Mouse (Mus musculus): Measurements from ENCODE around the gene Sufu.

The Sufu gene

DNA sequence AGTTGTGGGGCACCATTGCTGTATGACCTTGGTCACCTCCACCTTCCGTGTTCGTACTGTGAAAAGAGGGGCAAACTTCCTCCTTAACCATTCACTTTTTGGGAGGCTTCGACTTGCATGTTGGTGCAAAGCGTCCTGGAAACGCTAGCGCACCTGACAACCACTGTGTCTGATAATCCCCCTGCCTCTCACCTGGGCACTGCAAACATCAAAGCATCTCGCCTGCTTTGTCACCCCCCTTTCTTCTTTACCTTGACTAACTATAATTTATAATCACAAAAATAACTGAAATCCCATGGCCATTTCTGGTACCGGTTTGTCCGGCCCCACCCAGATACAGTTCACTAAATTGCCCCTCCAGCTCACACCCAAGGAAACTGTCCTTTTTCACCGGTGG lies 2.0 kb upstream of the Sufu start:
- no peak for DNase-seq (ENCODE audit: low spot score)

DNA sequence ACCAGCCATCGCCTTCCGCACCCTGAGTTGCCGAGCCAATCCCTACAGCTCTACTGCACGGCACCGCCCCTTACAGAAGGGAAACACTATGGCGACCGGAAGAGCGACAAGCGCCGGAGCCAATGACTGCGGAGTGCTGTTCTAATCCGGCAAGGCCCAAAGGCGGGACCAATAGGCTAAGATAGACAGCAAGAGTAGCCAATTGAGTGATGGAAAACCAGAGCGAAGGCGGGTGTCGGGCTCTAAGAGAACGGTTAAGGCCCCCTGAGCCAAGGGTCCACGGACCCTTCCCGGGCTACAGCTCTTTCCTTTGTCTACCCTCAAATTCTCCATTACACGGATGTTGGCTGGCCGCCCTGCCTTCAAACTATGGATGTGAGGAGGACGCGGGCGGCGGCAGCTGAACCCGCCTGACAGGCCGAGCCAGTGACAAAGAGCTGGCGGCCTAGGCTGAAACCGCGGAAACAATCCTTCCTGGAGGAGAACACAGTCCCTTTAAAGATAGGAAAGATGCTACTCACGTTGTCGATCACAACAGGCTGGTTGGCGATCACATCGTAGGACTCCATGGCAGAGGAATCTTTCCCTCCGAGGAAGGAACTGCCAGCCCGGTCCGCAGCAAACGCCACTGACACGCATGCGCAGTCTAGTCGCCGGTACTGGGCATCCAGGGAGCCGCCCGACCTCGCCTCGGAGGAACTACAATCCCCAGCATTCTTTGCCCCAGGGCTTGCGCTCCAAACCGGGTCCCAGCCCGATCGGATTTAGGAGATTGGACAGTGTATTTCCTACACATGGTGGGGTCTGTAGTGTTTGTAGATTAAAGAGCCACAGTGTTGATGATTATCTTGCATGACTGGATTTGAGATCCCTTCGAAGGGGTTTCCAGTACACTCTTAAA lies 1.3 kb upstream of the Sufu start, which contains the start of gene Actr1a:
Actr1a (minus strand) TSS at position 640 of the 901 bp plus-strand sequence.
- peak; percentile 97 for DNase-seq (ENCODE audit: low spot score)

DNA sequence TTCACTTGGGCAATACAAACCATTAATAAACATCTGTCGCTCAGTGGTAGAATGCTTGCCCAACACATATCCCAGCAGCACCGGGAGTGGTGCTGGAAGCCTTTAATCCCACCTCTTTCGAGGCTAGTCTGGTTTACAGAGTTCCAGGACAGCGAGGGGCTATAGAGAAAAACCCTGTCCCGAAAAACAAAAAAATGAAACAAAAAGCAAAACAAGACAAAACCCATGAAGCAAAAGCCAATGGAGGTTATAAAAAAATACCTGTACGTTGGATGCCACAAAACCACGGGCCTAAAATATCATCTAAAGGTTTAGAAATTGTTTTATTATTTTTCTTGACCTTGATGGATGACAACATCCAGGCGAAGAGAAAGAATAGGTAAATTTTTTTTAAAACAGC lies 587 bp upstream of the Sufu start:
- no peak for DNase-seq (ENCODE audit: low spot score)

DNA sequence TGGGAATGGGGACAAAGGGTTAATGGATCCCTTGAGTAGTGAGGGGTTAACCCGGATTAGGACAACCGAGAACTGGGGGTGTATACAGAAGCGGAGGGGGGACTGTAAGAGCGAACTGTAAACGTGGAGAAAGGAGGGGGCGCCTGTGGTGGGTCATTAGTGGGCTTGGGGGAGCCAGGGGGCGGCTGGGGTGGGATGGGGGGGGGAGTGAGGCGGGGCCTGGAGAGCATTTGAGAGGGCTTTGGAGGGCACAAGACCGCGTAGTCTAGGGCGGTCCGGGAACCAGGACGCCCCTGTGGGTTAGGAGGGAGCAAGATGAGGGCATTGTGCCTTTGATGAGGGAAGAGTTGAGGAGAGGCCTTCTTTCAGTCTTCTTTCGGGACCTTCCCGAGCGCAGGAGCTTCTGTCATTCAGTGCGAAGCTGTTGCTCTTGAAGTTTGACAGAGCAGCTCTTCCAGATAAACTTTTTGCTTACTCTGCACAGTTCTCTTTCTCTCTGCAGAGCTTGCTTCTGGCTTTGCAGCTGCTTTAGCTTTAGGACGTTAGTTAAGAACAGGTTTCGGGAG lies 823 bp downstream of the Sufu start:
- no peak for DNase-seq (ENCODE audit: low spot score)

DNA sequence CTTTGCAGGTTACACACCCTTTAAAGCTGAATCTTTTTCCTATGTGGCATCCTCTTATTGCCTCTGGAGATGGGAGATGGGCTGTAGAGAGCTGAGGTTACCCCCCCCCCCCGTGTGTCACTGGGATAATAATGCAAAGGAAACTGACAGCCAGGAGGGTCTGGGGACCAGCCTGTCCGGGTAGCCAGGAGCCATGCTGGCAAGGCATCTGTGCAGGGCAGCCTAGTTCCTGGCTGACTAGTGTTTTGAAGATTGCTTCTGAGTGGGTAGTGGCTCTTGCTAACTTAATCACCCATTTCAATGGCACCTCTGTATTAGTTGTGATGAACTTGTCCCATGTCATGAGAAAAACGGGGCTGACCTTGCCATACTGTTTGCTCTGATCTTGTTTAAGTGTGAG lies 1.7 kb downstream of the Sufu start:
- no peak for DNase-seq (ENCODE audit: low spot score)

DNA sequence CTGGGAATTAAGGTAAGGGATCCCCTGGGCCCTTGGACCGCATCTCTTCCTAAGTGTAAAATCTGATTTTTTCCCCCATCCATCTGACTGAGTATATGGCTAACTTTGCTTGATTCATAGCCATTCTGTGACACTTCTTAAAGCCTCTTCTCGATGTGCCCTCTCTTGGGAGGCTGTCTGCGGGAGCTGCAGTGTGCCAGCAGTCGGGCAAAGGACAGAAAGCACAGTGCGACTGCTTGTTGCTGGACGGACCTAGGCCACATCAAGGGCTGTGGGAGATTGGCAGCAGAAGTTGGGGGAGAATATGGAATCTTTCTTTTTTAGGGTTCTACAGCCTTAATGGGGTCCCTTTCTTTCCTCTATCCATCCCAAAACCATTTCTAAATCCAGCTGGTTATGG lies 2.7 kb downstream of the Sufu start:
- no peak for DNase-seq (ENCODE audit: low spot score)

DNA sequence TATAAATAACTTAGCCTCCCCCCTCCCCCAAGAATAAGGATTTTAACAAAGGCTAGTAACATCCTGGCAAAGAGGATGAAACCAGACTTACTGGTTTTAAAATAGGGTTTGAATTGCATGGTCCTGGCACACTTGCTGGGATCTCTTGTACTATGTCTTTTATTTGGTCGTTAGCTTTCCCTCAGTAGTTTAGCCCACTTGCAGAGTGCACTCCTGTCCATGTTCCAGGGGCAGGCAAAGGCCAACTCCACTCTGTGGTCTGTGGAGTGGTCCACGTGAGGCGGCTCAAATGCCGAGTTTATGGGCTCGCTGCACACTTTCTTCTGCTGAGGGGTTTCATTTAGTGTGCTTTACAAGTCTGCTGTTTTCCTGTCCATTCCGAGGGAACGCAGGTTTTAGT lies 3.2 kb downstream of the Sufu start:
- no peak for DNase-seq (ENCODE audit: low spot score)

DNA sequence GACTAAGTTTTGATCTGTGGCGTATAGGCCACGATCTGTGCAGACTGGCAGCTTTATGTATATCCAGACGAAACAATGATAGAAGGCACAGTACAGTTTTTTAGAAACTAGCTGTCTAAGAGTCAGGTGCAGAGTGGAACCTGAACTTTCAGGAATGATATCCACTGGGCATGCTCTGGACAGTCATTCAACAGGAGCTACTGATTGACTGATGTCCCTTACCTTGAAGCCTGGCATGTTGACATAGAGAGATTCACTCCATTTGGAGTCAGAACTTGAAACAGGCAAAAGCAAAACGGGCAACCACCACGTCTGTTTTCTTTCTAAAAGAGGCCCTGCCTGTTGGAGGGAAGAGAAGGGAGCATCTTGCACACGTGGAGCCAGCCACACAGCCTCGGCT lies 3.9 kb downstream of the Sufu start:
- no peak for DNase-seq (ENCODE audit: low spot score)

DNA sequence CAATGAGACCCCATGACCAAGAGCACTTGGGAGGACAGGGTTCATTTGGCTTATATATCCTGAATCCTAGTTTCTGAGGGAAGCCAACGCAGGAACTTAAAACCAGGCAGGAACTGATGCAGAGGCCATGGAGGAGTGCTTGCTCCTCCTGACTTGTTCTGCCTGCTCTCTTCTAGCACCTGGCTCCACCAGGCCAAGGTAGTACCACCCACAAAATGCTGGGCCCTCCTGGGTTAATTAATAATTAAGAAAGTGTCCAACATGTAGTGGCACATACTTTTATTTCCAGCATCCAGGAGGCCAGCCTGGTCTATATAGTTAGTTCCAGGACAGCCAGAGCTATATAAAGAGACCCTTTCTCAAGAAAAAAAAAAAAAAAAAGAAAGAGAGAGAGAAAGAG lies 7.3 kb downstream of the Sufu start:
- no peak for DNase-seq (ENCODE audit: low spot score)

DNA sequence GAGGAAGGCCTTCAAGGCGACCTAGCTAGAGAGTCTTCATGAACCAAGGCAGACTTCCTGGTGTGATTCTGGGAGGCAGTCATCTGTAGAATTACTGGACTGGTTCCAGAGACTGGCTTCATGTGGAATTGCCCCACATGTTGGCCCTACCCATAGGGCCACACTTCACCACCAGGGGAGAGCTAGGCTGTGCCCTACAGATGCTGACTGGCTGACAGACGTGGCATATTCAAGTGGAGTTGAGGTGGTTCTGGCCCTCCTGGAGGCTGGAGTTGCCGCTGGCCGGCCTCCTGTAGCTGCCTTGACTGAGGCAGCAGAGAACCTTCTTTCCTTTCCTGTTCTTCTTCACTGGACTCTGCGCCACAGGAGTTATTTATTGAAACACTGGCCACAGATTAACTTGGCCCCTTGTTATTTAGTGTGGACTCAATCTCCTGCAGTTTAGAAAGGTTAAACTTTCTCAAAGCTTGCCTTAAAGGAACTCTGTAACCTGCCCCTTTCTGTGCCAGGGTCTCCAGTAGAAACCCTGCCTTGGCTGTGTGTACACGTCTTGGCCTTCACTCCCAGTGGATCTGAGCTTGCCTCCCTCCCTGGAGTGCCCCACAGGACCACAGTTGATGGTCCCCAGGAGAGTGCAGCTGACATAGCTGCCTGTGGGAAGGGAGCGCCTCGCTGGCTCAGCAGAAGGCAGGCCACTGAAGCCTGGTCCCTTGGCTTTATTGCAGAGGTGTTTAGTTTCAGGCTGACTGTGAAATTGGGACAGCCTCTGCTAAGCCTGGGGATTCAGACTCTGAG lies 10.1 kb downstream of the Sufu start:
- DNase-seq (ENCODE audit: low spot score) = no peak

DNA sequence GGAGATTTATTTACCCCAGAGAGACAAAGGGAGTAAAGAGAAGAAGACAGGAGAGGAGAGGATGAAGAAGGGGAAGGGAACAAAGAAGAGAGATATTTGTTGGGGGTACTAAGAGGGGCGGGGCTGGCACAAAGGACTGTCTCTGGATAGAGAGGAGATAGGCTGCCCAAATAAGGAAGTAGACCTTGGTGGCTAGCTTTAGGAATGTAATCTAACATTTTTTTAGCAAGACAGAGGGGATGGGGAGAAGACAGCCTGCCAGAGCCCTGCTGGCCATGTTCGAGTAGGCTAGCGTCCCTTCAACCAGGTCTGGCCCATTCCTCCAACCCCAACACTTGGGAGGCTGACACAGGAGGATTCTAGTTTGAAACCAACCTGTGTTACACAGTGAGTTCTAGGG lies 12.8 kb downstream of the Sufu start:
- DNase-seq (ENCODE audit: low spot score) = no peak

DNA sequence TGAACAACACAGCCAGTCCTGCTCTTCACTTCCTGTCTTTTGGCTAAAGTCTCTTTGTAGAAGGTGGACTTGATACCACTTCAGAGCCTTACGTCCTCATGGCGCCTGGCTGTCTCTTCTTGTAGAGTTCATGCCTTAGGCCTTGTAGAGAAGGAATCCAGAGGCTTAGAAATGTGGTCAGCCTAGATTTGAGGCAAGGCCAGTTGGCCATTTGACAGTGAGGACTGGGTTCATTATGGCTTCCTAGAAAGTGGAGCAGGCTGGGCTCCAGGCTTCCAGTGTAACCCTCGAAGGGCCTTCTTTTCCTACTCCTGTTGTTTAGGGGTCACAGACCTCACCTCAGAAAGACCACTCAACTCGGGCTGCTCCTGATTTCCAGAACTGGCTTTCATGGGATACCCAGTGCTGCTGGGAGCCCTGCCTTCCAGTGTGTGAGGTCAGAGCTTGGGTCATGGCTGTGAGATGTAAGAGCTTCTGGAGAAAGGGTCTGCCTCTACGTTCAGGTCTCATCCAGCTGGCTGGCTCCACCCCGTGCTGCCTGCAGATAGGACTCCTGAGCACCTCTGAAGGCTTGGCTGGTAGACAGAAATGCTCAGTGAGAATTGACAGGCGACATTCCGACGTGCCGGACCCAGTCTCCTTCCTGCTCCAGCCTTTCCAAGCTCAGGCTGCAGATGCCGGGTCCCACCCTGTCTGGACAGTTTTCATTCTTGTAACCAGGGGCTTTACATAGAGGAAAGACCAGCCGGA lies 15.5 kb downstream of the Sufu start:
- no peak for DNase-seq (ENCODE audit: low spot score)

DNA sequence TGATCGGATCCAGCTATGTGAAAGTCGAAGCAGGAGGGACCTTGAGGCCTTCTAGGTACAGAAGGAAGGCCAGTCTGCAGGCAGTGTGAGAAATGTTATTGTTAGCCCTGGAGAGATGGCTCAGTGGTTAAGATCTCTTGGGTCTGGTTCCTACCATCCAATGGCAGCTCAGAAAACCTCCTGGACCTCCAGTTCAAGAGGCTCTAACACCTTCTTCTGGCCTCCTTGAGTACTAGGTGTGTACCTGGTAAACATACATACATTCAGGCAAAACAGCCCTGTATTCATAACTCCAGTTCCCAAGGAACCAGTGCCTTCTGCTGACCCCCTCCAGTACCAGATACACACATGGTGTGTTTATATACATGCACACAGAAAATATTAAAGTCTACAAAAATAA lies 17.3 kb downstream of the Sufu start:
- no peak for DNase-seq (ENCODE audit: low spot score)

DNA sequence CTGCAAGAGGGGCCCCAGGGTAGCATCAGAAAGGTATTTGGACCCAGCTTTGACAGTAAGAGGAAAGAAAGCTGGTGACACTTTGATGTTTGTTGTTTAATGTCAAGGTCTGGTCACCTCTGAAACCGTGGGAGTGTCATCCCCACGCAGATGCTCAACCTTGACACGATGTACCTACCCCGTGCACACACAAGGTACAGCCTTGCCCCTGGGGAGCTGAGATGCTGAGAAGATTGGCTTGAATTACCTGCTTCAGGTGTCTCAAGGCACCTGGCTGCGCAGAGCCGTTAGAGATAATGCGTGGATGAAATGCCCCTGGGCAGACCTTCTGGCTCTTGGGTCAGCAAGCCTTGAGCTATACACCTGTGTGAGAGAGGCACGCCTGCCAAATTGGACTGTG lies 17.8 kb downstream of the Sufu start:
- DNase-seq (ENCODE audit: low spot score) = no peak

DNA sequence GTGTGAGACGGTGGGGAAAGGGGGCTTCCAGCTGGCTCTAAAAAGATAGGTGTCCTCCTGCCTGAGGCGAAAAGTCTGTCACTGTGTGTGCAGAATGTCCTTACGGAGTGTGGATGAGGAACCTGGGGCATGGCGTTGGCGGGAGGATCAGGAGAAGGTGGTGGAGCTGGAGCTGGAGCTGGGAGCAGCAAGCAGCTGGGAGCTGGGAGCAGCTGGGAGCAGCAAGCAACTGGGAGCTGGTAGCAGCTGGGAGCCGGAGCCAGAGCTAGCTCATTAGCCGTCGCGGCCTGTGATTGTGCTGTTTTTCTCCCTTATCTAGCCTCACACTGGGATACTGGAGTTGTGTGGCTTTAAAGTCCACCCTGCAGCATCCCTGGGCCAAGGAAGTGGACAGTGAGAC lies 19.6 kb downstream of the Sufu start:
- DNase-seq (ENCODE audit: low spot score) = no peak

DNA sequence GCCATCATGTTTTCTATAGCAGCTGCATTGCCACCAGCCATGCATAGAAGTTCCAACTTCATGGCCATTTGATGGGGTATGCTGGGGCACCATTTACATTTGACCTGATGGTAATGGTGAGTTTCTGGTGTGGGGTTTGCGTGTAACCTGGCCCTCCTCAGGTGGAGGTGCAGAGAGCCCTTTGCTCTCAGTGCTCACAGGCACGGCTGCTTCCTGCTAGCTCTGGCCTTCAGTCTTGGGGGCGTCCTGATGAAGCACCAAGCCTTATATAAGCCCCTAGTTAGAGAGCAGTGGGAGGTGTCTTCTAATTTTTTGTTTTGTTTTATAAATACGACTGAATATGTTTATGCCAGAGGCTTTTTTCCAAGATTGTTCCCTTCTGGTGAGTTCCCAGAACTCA lies 21.4 kb downstream of the Sufu start:
- DNase-seq (ENCODE audit: low spot score) = no peak

DNA sequence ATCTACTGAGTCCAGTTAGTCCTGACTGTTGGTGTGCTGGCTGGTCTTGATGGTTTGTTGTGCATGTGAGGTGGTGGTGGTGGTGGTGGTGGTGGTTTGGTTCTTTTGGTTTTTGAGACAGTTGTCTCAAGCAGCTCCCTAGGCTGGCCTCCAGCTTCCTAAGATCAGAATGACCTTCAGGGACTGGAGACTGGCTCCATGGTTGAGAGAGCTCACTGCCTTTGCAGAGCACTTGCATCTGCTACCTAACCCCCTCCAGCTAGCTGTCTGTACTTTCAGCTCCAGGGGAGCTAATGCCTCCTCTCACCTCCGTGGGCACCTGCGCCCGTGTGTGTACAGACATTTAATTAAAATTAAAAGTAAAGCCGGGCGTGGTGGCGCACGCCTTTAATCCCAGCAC lies 23.7 kb downstream of the Sufu start:
- DNase-seq (ENCODE audit: low spot score) = no peak

DNA sequence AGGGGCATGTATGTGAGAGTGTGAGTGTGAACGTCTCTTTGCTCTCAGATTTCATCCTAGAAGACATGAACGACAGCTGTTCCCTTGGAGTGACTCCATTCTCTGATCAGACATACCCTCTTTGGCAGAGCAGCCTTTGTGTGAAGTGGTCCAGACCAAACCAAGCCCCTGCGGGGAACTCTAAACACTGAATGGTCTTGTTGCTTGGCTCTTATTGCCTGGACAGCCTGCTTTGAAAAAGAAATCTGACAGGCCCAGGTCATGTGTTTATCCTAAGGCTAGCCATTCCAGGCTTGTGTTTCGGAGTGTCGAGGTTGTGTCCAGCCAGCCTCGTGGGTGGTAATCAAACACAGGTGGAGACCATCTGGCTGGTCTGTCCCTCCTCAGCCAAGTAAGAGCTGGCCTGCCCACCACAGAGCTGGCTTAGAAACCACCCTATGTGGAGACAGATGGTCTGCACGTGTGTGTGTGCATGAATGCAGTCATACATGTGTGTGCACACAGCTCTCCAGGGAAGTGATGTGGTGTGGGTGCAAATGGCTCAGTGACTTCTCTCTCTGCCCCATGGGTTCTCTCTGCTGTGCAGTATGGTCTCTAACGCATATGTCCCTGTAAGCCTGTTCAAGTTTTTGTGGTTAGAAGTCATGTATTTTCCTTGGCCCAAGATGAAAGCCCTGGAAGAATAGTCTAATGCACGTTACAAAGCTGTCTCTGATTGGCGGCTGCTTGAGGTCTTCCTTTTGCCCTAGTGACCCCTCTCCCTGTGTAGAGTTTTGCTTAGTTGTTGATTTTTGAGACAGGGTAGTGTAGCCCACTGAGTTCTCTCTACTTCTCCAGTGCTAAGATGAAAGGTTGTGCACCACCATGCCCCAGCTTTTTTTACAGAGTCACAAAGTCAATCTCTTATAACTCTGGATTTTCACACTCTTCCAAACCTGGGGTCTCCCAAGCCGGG lies 26.0 kb downstream of the Sufu start:
- no peak for DNase-seq (ENCODE audit: low spot score)

DNA sequence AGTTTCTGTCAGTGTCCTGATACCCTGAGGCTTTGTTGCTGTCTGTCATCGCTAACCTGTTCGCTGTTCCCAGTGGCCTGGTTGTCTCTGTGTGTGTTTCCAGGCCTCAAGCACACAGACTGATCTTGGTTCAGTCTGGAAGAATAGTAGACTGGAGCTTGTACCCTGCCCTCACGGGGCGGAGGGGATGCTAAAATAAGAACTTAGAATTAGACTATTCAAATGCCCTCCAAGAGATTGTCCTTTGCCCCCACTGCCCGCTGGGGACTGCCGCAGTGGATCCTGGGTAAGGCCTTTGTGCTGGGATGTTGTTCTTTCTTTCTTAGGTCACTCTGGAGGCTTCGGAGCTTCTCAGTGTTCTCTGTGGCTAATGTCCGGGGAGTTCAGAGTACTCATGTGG lies 28.6 kb downstream of the Sufu start:
- DNase-seq (ENCODE audit: low spot score) = no peak

DNA sequence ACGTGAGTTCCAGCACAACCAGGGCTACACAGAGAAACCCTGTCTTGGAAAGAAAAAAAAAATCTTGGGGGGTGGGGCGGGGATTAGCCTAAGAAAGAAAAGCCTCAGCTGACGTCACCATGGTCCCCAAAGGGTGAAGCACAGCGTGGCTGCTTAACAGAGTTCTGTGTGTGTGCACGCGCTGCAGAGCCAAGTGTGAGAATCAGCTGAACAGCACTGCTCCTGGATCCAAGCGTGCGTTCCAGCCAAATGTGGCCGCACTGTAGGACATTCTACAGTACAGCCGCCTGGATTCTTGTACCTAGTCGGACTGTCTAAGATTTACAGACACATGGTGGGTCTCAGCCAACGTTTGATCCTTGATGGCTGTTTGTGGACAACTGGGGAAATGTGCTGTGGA lies 29.8 kb downstream of the Sufu start:
- DNase-seq (ENCODE audit: low spot score) = no peak

DNA sequence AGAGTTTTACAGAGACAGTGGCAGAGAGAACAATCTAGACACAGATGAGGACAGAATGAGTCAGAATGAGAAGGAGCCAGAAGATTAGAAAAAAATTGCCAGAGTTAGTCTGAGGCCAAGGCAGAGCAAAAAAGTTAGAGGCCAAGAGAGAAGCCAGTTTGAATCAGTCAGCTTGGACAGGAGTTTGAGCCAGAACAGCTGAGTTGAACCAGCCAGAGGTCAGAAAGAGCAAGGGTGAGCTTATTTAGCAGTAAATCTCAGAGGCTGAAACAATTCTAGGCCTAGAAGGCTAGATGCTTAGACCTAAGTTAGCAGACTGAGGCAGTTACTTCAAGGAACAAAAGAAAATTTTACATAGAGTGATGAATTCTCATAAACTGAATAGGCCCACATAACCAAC lies 32.6 kb downstream of the Sufu start:
- no peak for DNase-seq (ENCODE audit: low spot score)
